ENCODE assay signal across 28 mouse cellular contexts in genomic region chr4:33582986-33583720, GRCm38 (mm10).
DNase-seq lines count a peak whose midpoint lies in the region; ATAC-seq and TF ChIP-seq lines count a peak whose summit lies in the region.
"Had no signal": no experiment of that assay in that cellular context is flagged by ENCODE, and none has a peak within 500 bp of the region (broad histone marks: within the 10 kb centered on the region; RNA-seq: fewer than 3 reads in every experiment).

No protein-coding gene starts in this region.

- no peak overlapping the region; the same call in 1 of the 2 replicates for H3K27ac ChIP-seq in forebrain, embryonic 13.5 days
- no peak overlapping the region for H3K27ac ChIP-seq in forebrain, embryonic 14.5 days (ENCODE audit: low read depth, low read length)
- no peak overlapping the region for H3K27ac ChIP-seq in heart, adult 2 months
- H3K27ac ChIP-seq in intestine, embryonic 14.5 days (ENCODE audit: low read depth): no peak overlapping the region
- H3K27ac ChIP-seq in intestine, postnatal 0 days (ENCODE audit: low read depth, low read length): no peak overlapping the region
- H3K27ac ChIP-seq in MEL (ENCODE audit: control insufficient read depth, low read depth, low read length): no peak overlapping the region
- H3K27ac ChIP-seq: embryonic facial prominence, embryonic 13.5 days; embryonic facial prominence, embryonic 15.5 days; forebrain, embryonic 10.5 days; forebrain, embryonic 12.5 days had no signal

- 0 out of 2 replicates have a peak overlapping the region, but pooled peaks have one; percentile 3 for H3K9ac ChIP-seq in forebrain, embryonic 13.5 days
- no peak overlapping the region for H3K9ac ChIP-seq in forebrain, embryonic 14.5 days (ENCODE audit: low read length)
- H3K9ac ChIP-seq in heart, adult 2 months (ENCODE audit: low read depth, low read length): no peak overlapping the region
- no peak overlapping the region for H3K9ac ChIP-seq in intestine, embryonic 14.5 days (ENCODE audit: low read length)
- H3K9ac ChIP-seq in intestine, postnatal 0 days (ENCODE audit: low read depth, low read length): no peak overlapping the region
- peak overlapping the region; percentile 38 for H3K9ac ChIP-seq in MEL (ENCODE audit: control insufficient read depth, low read depth, low read length, poor library complexity, severe bottlenecking)
- H3K9ac ChIP-seq: embryonic facial prominence, embryonic 13.5 days; embryonic facial prominence, embryonic 15.5 days; forebrain, embryonic 12.5 days had no signal

- WGBS in forebrain, embryonic 13.5 days: 85% methylated on average over 15 of the region's 15 CpGs
- WGBS in forebrain, embryonic 14.5 days: 85% methylated on average over 15 of the region's 15 CpGs
- WGBS in heart, adult 2 months: 85% methylated on average over 15 of the region's 15 CpGs
- WGBS in intestine, embryonic 14.5 days: 86% methylated on average over 15 of the region's 15 CpGs
- WGBS in intestine, postnatal 0 days: 85% methylated on average over 15 of the region's 15 CpGs

- no peaks in the 10 kb centered on the region for H3K79me2 ChIP-seq in heart, adult 2 months (replicated peaks; ENCODE audit: control insufficient read depth, insufficient read depth, low read length)
- H3K79me2 ChIP-seq in MEL (ENCODE audit: control insufficient read depth, insufficient read depth, low read length, poor library complexity): no peaks in the 10 kb centered on the region

- no peak for TF ChIP-seq CTCF in heart, adult 2 months (IDR thresholded peaks at IDR 0.05)
- no peak for TF ChIP-seq CTCF in intestine, postnatal 0 days (IDR thresholded peaks at IDR 0.05; ENCODE audit: low read depth)
- TF ChIP-seq CTCF in MEL (IDR thresholded peaks at IDR 0.05 in 2 of 3, conservative IDR thresholded peaks at IDR 0.05 in 1 of 3; ENCODE audit: control insufficient read depth in 1 of 3, insufficient read depth in 1 of 3, low read depth in 2 of 3, low read length in 3 of 3, poor library complexity in 1 of 3, severe bottlenecking in 1 of 3): no peak

- intact Hi-C loops in heart, adult 2 months (cut with DNase I): no loop called here

- no peak overlapping the region for H3K4me2 ChIP-seq in forebrain, embryonic 13.5 days
- H3K4me2 ChIP-seq in forebrain, embryonic 14.5 days (ENCODE audit: low read length): no peak overlapping the region
- H3K4me2 ChIP-seq in intestine, embryonic 14.5 days (ENCODE audit: low read length): no peak overlapping the region
- no peak overlapping the region for H3K4me2 ChIP-seq in intestine, postnatal 0 days (replicated peaks; ENCODE audit: low read depth)
- H3K4me2 ChIP-seq: embryonic facial prominence, embryonic 13.5 days; embryonic facial prominence, embryonic 15.5 days; forebrain, embryonic 12.5 days had no signal

- H3K4me3 ChIP-seq in forebrain, embryonic 13.5 days: no peak overlapping the region
- H3K4me3 ChIP-seq in forebrain, embryonic 14.5 days (ENCODE audit: low read depth, low read length): no peak overlapping the region
- no peak overlapping the region for H3K4me3 ChIP-seq in heart, adult 2 months
- H3K4me3 ChIP-seq in intestine, embryonic 14.5 days (ENCODE audit: low read depth, low read length): no peak overlapping the region
- no peak overlapping the region for H3K4me3 ChIP-seq in intestine, postnatal 0 days (ENCODE audit: low read depth, low read length)
- peak overlapping the region; percentile 67 to 88 for H3K4me3 ChIP-seq in MEL (ENCODE audit: control insufficient read depth in 1 of 2, insufficient read depth in 1 of 2, low read depth in 2 of 2, low read length in 2 of 2)
- H3K4me3 ChIP-seq: embryonic facial prominence, embryonic 13.5 days; embryonic facial prominence, embryonic 15.5 days; erythroblast, embryonic 14.5 days; forebrain, embryonic 10.5 days; forebrain, embryonic 12.5 days had no signal

- H3K36me3 ChIP-seq in forebrain, embryonic 13.5 days (ENCODE audit: poor library complexity, severe bottlenecking): no peaks in the 10 kb centered on the region
- no peaks in the 10 kb centered on the region for H3K36me3 ChIP-seq in forebrain, embryonic 14.5 days (ENCODE audit: control insufficient read depth, insufficient read depth, low read length)
- H3K36me3 ChIP-seq in heart, adult 2 months (ENCODE audit: control insufficient read depth, insufficient read depth, low read length): no peaks in the 10 kb centered on the region
- no peaks in the 10 kb centered on the region for H3K36me3 ChIP-seq in intestine, embryonic 14.5 days (ENCODE audit: control insufficient read depth, insufficient read depth, low read length)
- no peaks in the 10 kb centered on the region for H3K36me3 ChIP-seq in intestine, postnatal 0 days (ENCODE audit: control insufficient read depth, insufficient read depth)
- peaks cover 0 to 2% of the 10 kb centered on the region in 2 experiments; a peak in 2 of 4 replicates for H3K36me3 ChIP-seq in MEL (ENCODE audit: control insufficient read depth in 1 of 2, insufficient read depth in 2 of 2, low read length in 2 of 2)
- H3K36me3 ChIP-seq: embryonic facial prominence, embryonic 13.5 days; embryonic facial prominence, embryonic 15.5 days; forebrain, embryonic 10.5 days; forebrain, embryonic 12.5 days; G1E had no signal

- no peak for TF ChIP-seq POLR2A in heart, adult 2 months (IDR thresholded peaks at IDR 0.05; ENCODE audit: insufficient read depth, low read depth, low read length)
- no peak for TF ChIP-seq POLR2A in MEL (IDR thresholded peaks at IDR 0.05; ENCODE audit: control insufficient read depth in 1 of 2, insufficient read depth in 1 of 2, low read depth in 1 of 2, low read length in 2 of 2, poor library complexity in 1 of 2)

- DNase-seq in forebrain, embryonic 14.5 days (ENCODE audit: low spot score): no peak
- DNase-seq in heart, adult 11 months: peak; percentile 64
- no peak for DNase-seq in heart, adult 2 months
- peak; percentile 44 for DNase-seq in intestine, embryonic 14.5 days (ENCODE audit: low spot score)
- DNase-seq in MEL (ENCODE audit: low read depth, low spot score): peak; percentile 44
- no peak for DNase-seq in Muller cell, postnatal 12 days (ENCODE audit: inconsistent ontology term)
- DNase-seq: adrenal gland, adult 8-10 months; adrenal gland, postnatal 14 days; adrenal gland, postnatal 36 days; B cell, adult 2 months; cerebellum, adult 11 months; cerebellum, adult 18-20 months; cerebellum, adult 8-10 months; cerebellum, adult 9-11 months; cerebellum, postnatal 36 days; embryo, embryonic 11 days had no signal

- H3K4me1 ChIP-seq in forebrain, embryonic 13.5 days: peaks cover 24% of the 10 kb centered on the region
- H3K4me1 ChIP-seq in forebrain, embryonic 14.5 days (ENCODE audit: control insufficient read depth, insufficient read depth, low read length): peaks cover 8% of the 10 kb centered on the region; the same call in 1 of the 2 replicates
- peaks cover 3% of the 10 kb centered on the region; the same call in 1 of the 2 replicates for H3K4me1 ChIP-seq in heart, adult 2 months (ENCODE audit: control insufficient read depth, insufficient read depth, low read length)
- H3K4me1 ChIP-seq in intestine, embryonic 14.5 days (replicated peaks; ENCODE audit: control insufficient read depth, insufficient read depth, low read length): peaks cover 11% of the 10 kb centered on the region; the same call in 1 of the 2 replicates
- H3K4me1 ChIP-seq in intestine, postnatal 0 days (replicated peaks; ENCODE audit: control insufficient read depth, insufficient read depth, low read length): no peaks in the 10 kb centered on the region
- peaks cover 5 to 23% of the 10 kb centered on the region in 2 experiments; a peak in 3 of 4 replicates for H3K4me1 ChIP-seq in MEL (ENCODE audit: control insufficient read depth in 1 of 2, insufficient read depth in 2 of 2, low read length in 2 of 2)

- no peak for TF ChIP-seq RAD21 in MEL (IDR thresholded peaks at IDR 0.05; ENCODE audit: low read depth, low read length)

- H3K27me3 ChIP-seq in forebrain, embryonic 13.5 days: no peaks in the 10 kb centered on the region
- H3K27me3 ChIP-seq in forebrain, embryonic 14.5 days (replicated peaks; ENCODE audit: control insufficient read depth, insufficient read depth, low read length): no peaks in the 10 kb centered on the region
- no peaks in the 10 kb centered on the region for H3K27me3 ChIP-seq in heart, adult 2 months (ENCODE audit: control insufficient read depth, insufficient read depth, low read length)
- H3K27me3 ChIP-seq in intestine, embryonic 14.5 days (replicated peaks; ENCODE audit: control insufficient read depth, insufficient read depth, low read length): no peaks in the 10 kb centered on the region
- H3K27me3 ChIP-seq in intestine, postnatal 0 days (replicated peaks; ENCODE audit: control insufficient read depth, insufficient read depth, low read length): no peaks in the 10 kb centered on the region
- H3K27me3 ChIP-seq in MEL (ENCODE audit: control insufficient read depth in 1 of 2, insufficient read depth in 2 of 2, low read length in 2 of 2): no peaks in the 10 kb centered on the region
- H3K27me3 ChIP-seq: embryonic facial prominence, embryonic 13.5 days; embryonic facial prominence, embryonic 15.5 days; forebrain, embryonic 12.5 days; Patski had no signal

- no peak for ATAC-seq in forebrain, embryonic 13.5 days
- no peak for ATAC-seq in forebrain, embryonic 14.5 days
- no peak for ATAC-seq in intestine, embryonic 14.5 days (replicated peaks; ENCODE audit: low FRiP score, low TSS enrichment, low read depth)
- ATAC-seq in intestine, postnatal 0 days: no peak
- ATAC-seq: activated CD4-positive, CD25-positive, alpha-beta regulatory T cell, adult 4 months; CD4-positive, CD25-positive, alpha-beta regulatory T cell, adult 4 months; forebrain, embryonic 16.5 days; Patski had no signal

- 0 out of 2 replicates have a peak, but pooled peaks cover under 1% of the 10 kb centered on the region for H3K9me3 ChIP-seq in forebrain, embryonic 13.5 days (replicated peaks)
- H3K9me3 ChIP-seq in forebrain, embryonic 14.5 days (replicated peaks; ENCODE audit: control insufficient read depth, low read length): no peaks in the 10 kb centered on the region
- no peaks in the 10 kb centered on the region for H3K9me3 ChIP-seq in intestine, embryonic 14.5 days (ENCODE audit: control insufficient read depth, low read length)
- H3K9me3 ChIP-seq in intestine, postnatal 0 days (ENCODE audit: control insufficient read depth): no peaks in the 10 kb centered on the region
- no peaks in the 10 kb centered on the region for H3K9me3 ChIP-seq in MEL (replicated peaks; ENCODE audit: insufficient read depth, low read length)
- H3K9me3 ChIP-seq: embryonic facial prominence, embryonic 13.5 days; embryonic facial prominence, embryonic 15.5 days; forebrain, embryonic 10.5 days; forebrain, embryonic 12.5 days; G1E had no signal

- no peak for TF ChIP-seq EP300 in heart, adult 2 months (IDR thresholded peaks at IDR 0.05; ENCODE audit: insufficient read depth, low read depth, low read length)
- TF ChIP-seq EP300 in MEL (IDR thresholded peaks at IDR 0.05; ENCODE audit: low read depth in 1 of 2, low read length in 2 of 2): no peak

TF ChIP-seq in MEL, 35 proteins besides CTCF, POLR2A, EP300 and RAD21 (continues in another document):
- TF ChIP-seq UBTF (IDR thresholded peaks at IDR 0.05; ENCODE audit: borderline replicate concordance, insufficient read depth, low read depth, low read length) (no peak), BHLHE40 (IDR thresholded peaks at IDR 0.05; ENCODE audit: borderline replicate concordance, low read depth, low read length) (no peak), MAZ (IDR thresholded peaks at IDR 0.05; ENCODE audit: low read depth, low read length) (no peak), USF1 (IDR thresholded peaks at IDR 0.05; ENCODE audit: low read depth, low read length) (no peak)

Comparison
In these comparisons a context has a peak if more than half of its experiments do, and no peak if none do; other contexts are left out.
1. H3K9ac ChIP-seq: peak in forebrain, embryonic 13.5 days (single experiment) and MEL (single experiment); none in forebrain, embryonic 14.5 days (single experiment), heart, adult 2 months (single experiment), intestine, embryonic 14.5 days (single experiment) and intestine, postnatal 0 days (single experiment).
2. DNase-seq: peak in heart, adult 11 months (single experiment), intestine, embryonic 14.5 days (single experiment) and MEL (single experiment); none in forebrain, embryonic 14.5 days (single experiment), heart, adult 2 months (0 of 2) and Muller cell, postnatal 12 days (single experiment).
3. H3K4me3 ChIP-seq: peak in MEL (2 of 2); none in forebrain, embryonic 13.5 days (single experiment), forebrain, embryonic 14.5 days (single experiment), heart, adult 2 months (single experiment), intestine, embryonic 14.5 days (single experiment) and intestine, postnatal 0 days (single experiment).